Mouse (Mus musculus): ENCODE results near the gene Nxnl1.

Gene Nxnl1

DNA sequence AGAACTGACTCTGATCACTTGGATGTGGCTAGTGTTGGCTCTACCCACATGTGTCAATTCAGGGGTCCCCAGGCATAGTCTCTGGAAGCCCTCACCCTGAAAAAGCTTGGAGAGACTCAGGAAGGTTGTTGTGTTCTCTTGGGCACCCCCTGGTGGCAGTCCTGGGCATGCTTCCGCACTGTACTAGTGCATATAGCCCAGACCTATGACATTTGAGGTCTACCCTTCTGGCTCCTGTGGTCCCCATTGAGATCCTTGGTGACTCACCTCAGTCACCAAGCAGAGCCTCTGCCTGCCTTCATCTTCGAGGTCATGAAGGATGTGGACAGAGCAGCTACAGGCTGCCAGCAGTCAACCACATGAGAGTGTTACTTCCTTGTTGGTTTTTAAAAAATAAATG, 20.5 kb upstream of the Nxnl1 start:
- in situ Hi-C loops (cut with MboI, MseI): no loop called here

- in situ Hi-C loops (cut with MboI, MseI): no loop called here
These were observed 13.8 kb upstream of the Nxnl1 start for GRCm38 (mm10) chr8:71580201-71580600.

GRCm38 (mm10) chr8:71579476-71579875, 13.1 kb upstream of the Nxnl1 start:
- in situ Hi-C loops (cut with MboI, MseI): no loop called here

- in situ Hi-C loops (cut with MboI, MseI): no loop called here
These were observed 12.6 kb upstream of the Nxnl1 start for GRCm38 (mm10) chr8:71579009-71579408.

DNA sequence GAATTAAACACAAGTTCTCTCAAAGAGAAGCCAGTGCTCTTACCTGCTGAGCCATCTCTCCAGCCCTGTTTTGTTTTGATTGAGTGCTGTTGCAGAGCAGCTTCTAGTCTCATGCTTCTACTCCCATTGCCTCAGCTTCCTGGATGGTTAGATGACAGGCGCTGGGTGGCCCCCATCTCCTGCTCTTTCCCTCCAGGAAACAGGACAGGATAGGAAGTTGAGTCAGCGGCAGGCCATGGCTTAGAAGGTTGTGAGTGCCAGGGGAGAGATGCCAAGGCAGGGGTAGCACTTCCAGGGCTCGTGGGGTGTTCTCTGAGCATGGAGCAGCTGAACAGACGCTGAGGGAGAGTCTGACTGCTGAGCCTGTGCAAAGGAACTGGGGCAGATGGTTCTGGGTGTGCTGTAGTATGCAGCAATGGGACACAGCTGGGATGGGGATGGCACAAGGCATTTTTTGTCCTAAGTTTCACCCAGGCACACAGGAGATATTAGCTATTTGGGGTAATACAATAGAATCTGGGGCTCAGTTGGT, 11.5 kb upstream of the Nxnl1 start:
- in situ Hi-C loops (cut with MboI, MseI): no loop called here

GRCm38 (mm10) chr8:71575020-71575419, 8.6 kb upstream of the Nxnl1 start:
- in situ Hi-C loops (cut with MboI, MseI): no loop called here

DNA sequence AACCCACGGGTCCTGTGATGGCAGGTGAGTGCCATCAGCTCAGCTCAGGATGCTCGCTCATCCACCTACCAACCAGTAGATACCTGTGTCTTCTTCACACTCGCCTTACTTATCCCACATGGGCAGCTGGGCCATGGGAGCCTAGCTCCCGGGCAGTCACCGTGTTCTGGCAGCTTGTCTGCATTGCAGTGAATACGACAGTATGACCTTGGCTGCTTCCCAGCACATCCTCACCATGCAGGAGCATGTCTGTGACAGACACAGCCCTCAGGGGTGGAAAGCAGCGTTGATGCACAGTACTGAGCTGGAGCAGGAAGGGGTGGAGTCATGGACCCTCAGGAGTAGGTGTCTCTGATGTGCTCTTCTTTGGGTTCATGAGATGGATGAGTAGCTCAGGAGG, 8.0 kb upstream of the Nxnl1 start:
- in situ Hi-C loops (cut with MboI, MseI): no loop called here

GRCm38 (mm10) chr8:71572847-71573633, 6.6 kb upstream of the Nxnl1 start:
- in situ Hi-C loops (cut with MboI, MseI): no loop called here

GRCm38 (mm10) chr8:71572077-71572476, 5.7 kb upstream of the Nxnl1 start:
- in situ Hi-C loops (cut with MboI, MseI): no loop called here

- in situ Hi-C loops (cut with MboI, MseI): no loop called here
These were observed 4.0 kb upstream of the Nxnl1 start for GRCm38 (mm10) chr8:71570291-71570954.

GRCm38 (mm10) chr8:71569366-71570290, 3.2 kb upstream of the Nxnl1 start:
- in situ Hi-C loops (cut with MboI, MseI): no loop called here

- in situ Hi-C loops (cut with MboI, MseI): no loop called here
These were observed 2.5 kb upstream of the Nxnl1 start for GRCm38 (mm10) chr8:71568941-71569340.

DNA sequence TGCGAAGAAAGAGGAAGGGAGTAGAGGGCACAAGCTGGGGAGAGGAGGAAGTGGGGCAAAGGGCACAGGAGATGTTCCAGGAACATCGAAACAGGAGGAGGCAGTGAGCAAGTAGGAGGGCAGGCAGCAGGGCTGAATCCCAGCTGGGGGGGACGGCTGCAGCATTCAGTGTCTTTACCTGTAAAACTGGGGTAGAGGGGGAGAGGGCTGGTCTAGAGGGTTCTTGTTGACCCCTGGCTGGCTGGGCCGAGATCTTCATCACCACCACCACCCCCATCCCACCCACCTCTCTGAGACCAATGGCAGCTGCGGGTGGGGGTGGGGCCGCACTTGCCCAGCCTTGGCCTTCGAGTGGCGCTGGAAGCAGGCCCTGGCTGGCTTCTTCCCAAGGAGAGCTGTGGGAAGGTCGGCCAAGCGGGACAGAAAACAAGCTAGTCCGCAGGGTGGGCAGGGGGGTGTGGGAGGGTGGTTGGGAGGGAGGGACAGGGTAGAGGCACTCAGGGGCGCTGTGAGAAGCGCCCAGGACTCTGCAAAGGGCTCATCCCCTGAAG, 2.1 kb upstream of the Nxnl1 start, which contains the start of gene Slc27a1:
Gene Slc27a1, plus strand, starts transcription at position 496 of the 551 bp plus-strand sequence.
- in situ Hi-C loops (cut with MboI, MseI): no loop called here

DNA sequence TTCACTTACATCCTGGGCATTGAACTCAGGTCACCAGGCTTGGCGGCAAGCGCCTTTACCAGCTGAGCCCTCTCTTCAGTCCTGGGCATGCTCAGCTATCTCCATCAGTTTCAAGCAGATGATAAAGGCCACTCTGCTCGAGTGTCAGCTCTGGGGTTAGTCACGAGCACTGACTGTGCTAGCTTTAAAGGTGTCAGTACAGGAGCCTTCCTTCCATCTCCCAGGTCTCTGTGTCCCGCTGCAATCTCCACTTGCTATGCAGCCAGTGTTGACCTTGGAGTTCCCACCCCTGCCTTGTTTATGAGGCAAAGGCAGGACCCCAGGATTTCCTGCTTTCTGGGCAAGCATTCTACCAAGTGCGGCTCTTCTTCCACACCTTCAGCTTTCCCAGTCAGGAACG, 1.2 kb upstream of the Nxnl1 start:
- in situ Hi-C loops (cut with MboI, MseI): no loop called here

- in situ Hi-C loops (cut with MboI, MseI): loop anchor here (5.0 kb wide), 1 partner anchor 38 kb away; no protein-coding TSS in a partner anchor
These were observed 2.4 kb downstream of the Nxnl1 start for GRCm38 (mm10) chr8:71563992-71564391.

DNA sequence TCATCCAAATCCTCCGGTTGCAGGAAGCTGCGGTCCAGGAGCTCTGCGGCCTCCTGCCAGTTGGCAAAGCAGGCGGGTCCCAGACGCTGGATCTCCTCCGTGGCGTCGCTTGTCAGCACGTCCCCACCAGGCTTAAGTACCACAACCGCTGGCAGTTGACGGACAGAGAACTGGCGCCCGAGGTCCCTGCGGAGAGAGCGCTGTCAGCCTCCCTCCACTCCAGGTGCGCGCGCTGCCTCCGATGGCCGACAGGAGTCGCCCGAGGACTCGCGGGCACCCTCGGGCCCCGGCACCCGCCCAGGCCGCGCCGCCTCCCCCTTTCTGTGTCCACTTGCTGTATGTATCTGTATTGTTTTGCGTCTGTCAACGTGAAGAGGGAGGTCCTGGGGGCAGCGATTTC, 3.6 kb downstream of the Nxnl1 start:
- in situ Hi-C loops (cut with MboI, MseI): loop anchor here (5.0 kb wide), 1 partner anchor 40 kb away; no protein-coding TSS in a partner anchor

DNA sequence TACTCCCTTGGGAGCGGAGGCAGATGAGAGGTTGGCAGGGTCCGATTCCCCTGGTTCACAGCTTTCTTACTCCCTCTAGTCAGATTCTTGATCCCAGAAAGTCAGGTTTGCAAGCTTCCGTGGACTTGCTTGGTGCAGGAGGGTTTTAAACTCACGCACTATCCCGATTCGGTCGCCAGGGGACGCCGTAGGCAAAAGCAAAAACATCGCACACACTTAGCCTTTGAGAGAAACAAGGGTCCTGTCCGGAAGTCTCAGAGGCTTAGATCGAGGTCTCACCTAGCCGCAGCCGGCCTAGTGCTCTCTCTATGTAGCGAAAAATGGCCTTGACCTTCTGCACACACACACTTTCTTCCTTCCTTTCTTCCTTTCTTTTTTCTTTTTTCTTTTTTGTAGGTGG, 5.0 kb downstream of the Nxnl1 start:
- in situ Hi-C loops (cut with MboI, MseI): loop anchor here (5.0 kb wide), 1 partner anchor 41 kb away; no protein-coding TSS in a partner anchor

- in situ Hi-C loops (cut with MboI, MseI): loop anchor here (5.0 kb wide), 1 partner anchor 42 kb away; no protein-coding TSS in a partner anchor
These were observed 5.6 kb downstream of the Nxnl1 start for GRCm38 (mm10) chr8:71560765-71561164.

DNA sequence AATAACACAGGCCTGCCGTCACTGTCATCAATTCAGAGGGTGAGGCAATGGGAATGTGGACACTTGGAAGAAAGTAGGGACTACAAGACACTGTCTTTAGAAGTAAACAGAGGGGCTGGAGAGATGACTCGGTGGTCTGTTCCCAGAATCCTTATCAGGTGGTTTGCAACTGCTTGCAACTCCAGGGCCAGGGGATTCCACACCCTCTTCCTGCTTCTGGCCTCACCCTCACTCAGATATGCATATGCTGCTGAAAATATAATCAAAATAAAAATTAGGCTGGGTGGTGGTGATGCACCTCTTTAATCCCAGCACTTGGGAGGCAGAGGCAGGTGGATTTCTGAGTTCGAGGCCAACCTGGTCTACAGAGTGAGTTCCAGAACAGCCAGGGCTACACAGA, 6.3 kb downstream of the Nxnl1 start:
- in situ Hi-C loops (cut with MboI, MseI): loop anchor here (5.0 kb wide), 1 partner anchor 42 kb away; no protein-coding TSS in a partner anchor

GRCm38 (mm10) chr8:71558958-71559690, 7.3 kb downstream of the Nxnl1 start:
- in situ Hi-C loops (cut with MboI, MseI): no loop called here
